Mouse (Mus musculus) bone marrow macrophage, adult 2 months (primary cell): ENCODE measurements around the gene Med28.

Source experiments
- CTCF ChIP-seq: IDR thresholded peaks from 2 replicates; pipeline ENCODE4 v1.5.1; 2012; ENCODE audit warnings: low read depth, mild to moderate bottlenecking, low read length, moderate library complexity
- POLR2A ChIP-seq: IDR thresholded peaks from 2 replicates; pipeline ENCODE4 v1.6.1; 2012; ENCODE audit warnings: mild to moderate bottlenecking, low read depth, low read length, borderline replicate concordance

- no peak for TF ChIP-seq POLR2A
- TF ChIP-seq CTCF, result no peak
Measured at GRCm38 (mm10) chr5:45512908-45513307, 7.1 kb upstream of the Med28 start.
